Mouse (Mus musculus) lung, postnatal 0 days (tissue): Measurements from ENCODE around the gene Cep57.

Experiments used
- CTCF ChIP-seq: IDR thresholded peaks from 2 replicates; pipeline ENCODE4 v1.5.1; 2016; ENCODE audit warnings: antibody characterized with exemption, mild to moderate bottlenecking
- EP300 ChIP-seq: IDR thresholded peaks from 2 replicates; pipeline ENCODE4 v1.6.1; 2016; ENCODE audit warnings: antibody characterized with exemption, mild to moderate bottlenecking, control low read depth

- TF ChIP-seq CTCF: peak; percentile 77
- TF ChIP-seq EP300: no peak
Observed at GRCm38 (mm10) chr9:13848481-13849480, 21.9 kb upstream of the Cep57 start.
